Mouse (Mus musculus) lung, adult 2 months (tissue): ENCODE results near the gene Hoxd1.

Experiments used
- CTCF ChIP-seq: fragments of 200-500 bp; IDR thresholded peaks from 2 replicates; pipeline ENCODE4 v1.5.1; 2011; ENCODE audit warnings: mild to moderate bottlenecking, low read length, control low read depth; ENCODE audit not compliant: insufficient read depth
- POLR2A ChIP-seq: fragments of 200-500 bp; IDR thresholded peaks from 2 replicates; pipeline ENCODE4 v1.6.1; 2011; ENCODE audit warnings: low read depth, mild to moderate bottlenecking, control low read depth, low read length, borderline replicate concordance; ENCODE audit errors: extremely low read depth

DNA sequence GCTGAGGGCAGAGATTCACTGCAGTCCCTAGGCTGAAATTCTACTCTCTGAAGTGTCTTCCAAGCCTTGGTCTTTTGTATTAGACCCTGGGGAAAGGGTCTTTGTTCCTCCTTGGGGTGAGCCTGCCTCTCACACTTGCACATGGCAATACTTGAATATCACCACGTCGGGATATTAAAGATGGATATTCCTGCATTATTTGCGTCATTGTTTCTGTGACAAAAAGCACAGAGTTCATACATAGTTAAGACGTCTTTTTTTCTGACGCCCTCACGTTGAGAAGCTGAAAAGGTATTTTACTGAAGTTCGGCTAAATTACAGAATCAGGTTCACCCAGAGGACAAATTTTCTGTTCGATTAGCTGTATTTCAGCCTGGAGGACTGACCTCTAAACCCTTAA lies 32.4 kb upstream of the Hoxd1 start:
- TF ChIP-seq POLR2A (no peak), CTCF (no peak)
